Mouse (Mus musculus): ENCODE measurements around the gene Olfr1126.
"Not testable (repeated sequence)": the region's sequence is repeated elsewhere in the genome, so short reads cannot be mapped to it uniquely, and the experiment has no call there.

The Olfr1126 gene

DNA sequence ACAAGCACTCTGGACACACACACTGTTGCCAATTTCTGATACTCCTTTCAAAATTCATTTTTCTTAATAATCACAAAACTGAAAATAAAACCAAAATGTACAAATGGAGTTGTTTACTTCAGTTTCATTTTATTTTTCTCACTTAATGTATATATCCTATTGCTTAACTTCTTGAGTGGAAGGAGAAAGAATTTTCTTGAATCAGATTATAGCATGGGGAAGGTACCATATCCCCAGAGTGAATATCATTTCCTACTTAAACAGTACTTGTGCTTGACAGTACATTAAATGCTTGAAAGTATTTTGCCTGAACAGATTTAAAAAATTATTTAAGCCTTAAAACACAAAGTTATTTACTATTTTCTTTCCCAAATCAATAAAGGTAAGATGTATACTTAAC is at the start of gene Olfr1126:
TSS of gene Olfr1126 (plus strand) at position 301 of the 400 bp plus-strand sequence.
- DNase-seq = no peak

GRCm38 (mm10) chr2:87416335-87416734 is 37.4 kb upstream of the Olfr1126 start, which contains the start of gene Olfr1123:
Gene Olfr1123 (plus strand): TSS chr2:87416635.
- no peak for DNase-seq

DNA sequence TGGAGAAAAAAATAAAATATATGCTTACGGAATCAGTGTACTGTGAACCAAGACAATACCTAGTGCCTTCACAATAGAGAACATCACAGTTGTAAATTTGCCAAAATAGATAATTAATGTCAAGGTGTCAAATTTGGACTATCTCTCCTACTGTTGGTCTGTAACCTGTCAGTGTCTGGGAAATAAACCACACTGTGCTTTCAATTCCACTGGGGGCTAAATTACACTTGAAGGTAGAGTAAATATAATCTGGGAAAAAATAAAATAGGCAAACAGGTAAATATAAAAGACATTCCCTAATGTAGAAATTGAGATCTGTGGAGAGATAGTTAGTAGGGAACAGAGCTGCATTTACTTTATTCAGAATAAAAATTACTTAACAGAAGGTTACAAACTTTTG is 23.8 kb upstream of the Olfr1126 start, which contains the start of gene Olfr1124:
TSS of gene Olfr1124 (plus strand) at position 301 of the 400 bp plus-strand sequence.
- DNase-seq = no peak

- DNase-seq = no peak
Measured at GRCm38 (mm10) chr2:87437731-87438130, 16.0 kb upstream of the Olfr1126 start.

GRCm38 (mm10) chr2:87461769-87462168 is 8.0 kb downstream of the Olfr1126 start:
- no peak for DNase-seq

GRCm38 (mm10) chr2:87480207-87480606 is 26.4 kb downstream of the Olfr1126 start:
- DNase-seq = no peak

DNA sequence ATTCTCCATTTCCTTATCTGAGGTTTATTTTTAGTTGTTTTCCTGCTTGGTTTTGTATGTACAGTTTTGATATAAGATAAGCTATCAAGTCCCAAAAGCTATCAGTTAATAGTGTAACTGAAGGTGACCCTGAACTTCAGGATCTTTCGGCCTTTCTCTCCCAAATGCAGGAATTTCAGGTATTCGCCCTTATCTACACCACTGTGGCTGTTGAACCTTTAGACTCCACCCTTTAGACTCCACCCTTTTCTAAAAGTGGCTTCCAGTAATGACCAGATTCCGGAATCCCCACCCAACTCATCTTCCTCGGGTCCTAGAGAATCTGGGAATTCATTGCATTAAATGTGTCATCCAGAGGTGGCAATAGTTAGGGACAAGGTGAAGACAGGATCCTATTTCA is 27.4 kb downstream of the Olfr1126 start:
- no peak for DNase-seq

GRCm38 (mm10) chr2:87482276-87482675 is 28.5 kb downstream of the Olfr1126 start:
- no peak for DNase-seq

DNA sequence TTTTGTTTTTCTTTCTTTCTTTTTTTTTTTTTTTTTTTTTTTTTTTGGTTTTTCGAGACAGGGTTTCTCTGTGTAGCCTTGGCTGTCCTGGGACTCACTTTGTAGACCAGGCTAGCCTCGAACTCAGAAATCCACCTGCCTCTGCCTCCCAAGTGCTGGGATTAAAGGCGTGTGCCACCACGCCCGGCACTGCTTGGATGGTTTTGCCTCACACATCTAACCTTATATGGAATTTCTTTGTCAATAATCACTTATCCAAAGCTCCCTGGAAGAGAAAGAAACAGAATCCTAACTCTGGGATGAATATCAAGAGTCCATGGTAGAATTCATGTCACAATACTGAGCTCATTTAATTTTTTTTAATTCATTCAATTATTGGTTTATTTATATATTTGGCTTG is 43.2 kb downstream of the Olfr1126 start, which contains the start of gene Pramel7:
TSS of gene Pramel7 (minus strand) at position 101 of the 400 bp plus-strand sequence.
- DNase-seq = not testable (repeated sequence)

- DNase-seq = no peak
Measured at GRCm38 (mm10) chr2:87506265-87506664, 52.5 kb downstream of the Olfr1126 start, which contains the start of gene Pramel6. Gene Pramel6 (plus strand): TSS chr2:87506565.
